Mouse (Mus musculus) naive thymus-derived CD4-positive, alpha-beta T cell, adult 2 months (primary cell): ENCODE data around the gene A830018L16Rik.
"Not testable (repeated sequence)": the region's sequence is repeated elsewhere in the genome, so short reads cannot be mapped to it uniquely, and the experiment has no call there.

ENCODE experiments used
- DNase-seq: peaks from one replicate; pipeline ENCODE4 v3.0.0-alpha.2; 2011; ENCODE audit warnings: low read depth

The A830018L16Rik gene

DNA sequence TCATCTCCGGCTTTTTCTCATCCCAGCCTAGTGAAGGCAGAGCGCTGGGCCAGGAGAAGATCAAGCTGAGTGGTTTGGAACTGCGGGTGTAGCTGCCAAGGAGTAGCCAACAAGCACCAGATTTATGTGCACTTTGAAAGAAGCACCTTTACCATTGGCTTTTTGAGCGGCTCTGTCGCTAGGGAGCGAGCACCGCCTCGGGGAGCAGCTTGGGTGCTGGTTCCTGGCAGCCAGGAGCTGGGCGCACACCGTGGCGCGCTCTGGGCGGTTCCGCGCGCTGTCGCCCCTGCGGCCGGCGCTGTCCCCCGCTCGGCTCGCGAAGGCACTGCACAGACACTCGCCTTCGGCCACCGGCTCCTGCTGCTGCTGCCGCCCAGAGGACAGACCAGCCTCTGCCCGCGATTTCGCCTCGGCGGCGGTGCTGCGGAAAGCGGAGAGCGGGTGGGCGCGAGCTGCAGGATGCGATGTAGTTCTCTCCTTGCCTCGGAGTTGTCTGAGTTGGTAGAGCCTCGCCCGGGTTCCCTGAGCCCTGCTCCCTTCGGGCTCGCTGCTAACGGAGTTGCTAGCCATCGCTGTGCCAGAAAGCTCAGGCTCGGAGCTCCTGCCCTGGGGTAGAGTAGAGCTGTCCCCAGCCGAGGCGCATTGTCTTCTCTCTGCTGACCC lies at the start of gene A830018L16Rik:
Gene A830018L16Rik, plus strand, starts transcription at position 212 of the 663 bp plus-strand sequence.
- no peak for DNase-seq

DNA sequence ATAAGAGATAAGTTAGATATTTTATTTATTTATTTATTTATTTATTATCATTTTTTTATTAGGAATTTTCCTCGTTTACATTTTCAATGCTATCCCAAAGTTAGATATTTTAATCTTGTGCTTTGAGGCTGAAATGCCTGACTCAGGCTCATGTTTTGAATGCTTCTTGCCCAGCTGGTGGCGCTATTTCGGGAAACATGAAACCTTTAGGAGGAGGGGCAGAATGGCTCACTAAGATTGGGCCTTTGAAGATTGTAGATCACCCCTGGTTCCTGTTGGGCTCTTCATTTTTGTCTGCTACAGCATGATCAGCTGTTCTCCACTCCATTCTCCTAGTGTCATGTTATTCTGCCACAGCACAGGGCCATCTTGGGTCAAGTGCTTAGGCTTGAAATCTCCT lies 28.1 kb upstream of the A830018L16Rik start:
- DNase-seq, result no peak

DNA sequence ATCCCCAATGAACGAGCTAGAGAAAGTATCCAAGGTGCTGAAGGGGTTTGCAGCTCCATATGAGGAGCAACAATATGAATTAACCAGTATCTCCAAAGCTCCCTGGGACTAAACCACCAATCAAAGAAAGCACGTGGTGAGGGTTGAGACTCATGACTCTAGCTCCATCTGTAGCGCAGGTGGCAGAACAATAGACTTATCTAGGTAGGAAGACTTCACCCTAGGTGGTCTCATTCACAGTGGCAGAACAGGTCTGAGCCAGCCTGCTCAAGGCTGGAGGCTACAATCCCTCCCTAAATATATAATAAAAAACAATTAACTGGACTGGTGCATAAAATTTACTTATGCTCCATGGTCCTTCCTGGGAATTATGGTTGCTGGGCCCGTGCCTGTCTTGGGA lies 18.5 kb upstream of the A830018L16Rik start:
- no peak for DNase-seq

DNA sequence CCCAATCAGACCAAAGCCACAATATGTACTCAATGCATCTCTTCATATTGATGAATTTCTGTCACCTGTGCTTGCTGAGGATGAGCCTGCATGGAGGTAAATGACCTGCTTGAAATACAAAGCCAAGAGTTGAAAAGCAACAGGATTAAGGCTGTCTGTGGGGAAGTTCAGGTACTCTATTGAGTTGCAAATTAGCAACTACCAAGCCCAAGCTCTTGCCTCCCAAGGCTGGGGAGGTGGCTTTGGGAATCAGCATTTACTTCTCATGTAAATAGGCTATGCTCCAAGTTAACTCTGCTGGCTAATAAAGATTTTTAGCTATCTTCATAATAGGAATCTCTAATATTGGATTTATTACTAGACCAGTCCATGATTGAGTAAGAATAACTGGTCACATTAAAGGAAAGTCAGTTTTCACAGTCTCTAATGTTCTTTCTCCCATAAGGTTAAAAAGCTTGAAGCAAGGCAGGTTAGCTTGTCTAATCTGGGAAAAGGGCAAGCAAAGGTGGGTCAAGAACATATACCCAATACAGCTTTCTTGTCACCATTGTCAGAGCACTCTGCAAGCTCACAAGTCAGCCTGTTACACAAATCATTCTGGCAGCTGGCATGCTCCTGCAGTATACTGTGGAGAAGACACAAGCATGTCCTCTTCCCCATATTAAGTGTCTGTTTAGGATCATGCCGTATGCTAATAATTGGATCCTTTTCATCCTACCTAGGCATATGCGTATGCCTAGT lies 17.7 kb upstream of the A830018L16Rik start:
- no peak for DNase-seq

DNA sequence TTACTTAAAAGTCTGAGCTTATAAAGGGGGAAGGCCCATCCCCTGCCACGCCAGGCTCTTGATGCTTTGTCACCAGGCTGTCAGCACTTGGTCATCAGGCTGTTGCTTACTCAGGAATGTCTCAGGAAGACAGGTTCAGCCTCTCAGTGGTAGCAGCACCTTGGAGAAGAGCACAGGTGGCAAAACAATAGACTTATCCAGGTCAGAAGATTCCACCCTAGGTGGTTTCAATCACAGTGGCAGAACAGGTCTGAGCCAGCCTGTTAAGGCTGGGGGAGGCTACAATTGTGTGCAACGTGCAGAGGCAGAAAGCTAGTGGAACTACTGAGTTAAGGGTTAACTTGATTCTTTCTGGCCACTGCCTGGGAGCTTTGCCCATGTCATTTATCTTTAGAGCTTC lies 12.7 kb upstream of the A830018L16Rik start:
- DNase-seq, result no peak

DNA sequence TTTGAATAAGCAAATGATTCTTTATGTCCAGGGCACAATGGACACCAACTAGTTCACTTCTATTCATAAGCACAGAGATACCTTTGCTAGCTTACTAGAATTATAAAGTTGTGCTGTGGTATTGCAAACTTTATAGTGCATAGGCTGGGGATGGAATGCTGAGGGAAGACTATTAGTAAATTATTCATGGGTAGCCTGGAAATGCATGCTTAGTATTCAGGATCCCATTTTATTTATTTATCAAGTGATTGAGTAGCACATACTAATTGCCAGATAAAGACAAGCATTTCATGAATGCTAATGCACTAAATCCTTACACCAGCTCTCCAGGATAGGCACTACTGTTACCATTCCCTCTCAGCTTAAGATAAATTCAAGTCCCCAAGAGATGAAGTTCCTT lies 8.4 kb upstream of the A830018L16Rik start:
- no peak for DNase-seq

DNA sequence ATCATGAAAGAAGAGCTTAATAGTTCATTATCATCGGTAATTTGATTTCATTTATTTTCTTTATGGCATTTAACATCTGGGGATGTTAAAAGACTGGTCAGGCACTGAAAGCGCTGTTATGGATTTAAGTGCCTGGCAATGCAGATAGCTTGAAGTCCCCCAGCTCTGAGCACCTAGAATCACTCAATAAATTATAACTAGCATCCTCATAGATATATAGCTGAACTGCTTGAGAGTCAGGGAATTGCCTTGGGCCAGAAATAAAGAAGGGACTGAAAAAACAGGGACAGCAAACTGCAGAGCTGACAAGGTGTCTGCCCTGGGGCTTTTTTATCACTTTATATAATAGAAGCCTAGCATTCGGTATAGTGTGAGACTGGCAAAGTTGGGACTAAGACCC lies 7.9 kb upstream of the A830018L16Rik start:
- DNase-seq, result no peak

DNA sequence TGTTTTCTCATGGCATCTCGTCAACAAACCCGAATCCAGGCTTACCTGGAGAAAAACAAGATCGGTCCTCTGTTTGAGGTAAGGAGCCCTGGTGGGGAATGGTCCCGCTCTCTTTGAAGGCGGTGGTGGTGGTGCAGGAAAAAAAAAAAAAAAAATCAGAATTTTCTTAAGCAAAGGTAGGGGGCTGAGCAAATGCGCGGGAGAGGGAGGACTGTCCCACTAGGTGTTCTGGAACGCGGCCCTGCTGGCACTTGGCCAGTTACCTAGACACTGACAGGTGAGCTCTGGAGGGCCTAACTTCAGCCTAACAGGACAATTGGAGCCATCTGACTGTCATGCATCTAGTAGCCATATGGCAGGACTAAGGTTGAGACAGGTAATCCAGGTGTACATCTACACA lies 655 bp downstream of the A830018L16Rik start:
- no peak for DNase-seq

DNA sequence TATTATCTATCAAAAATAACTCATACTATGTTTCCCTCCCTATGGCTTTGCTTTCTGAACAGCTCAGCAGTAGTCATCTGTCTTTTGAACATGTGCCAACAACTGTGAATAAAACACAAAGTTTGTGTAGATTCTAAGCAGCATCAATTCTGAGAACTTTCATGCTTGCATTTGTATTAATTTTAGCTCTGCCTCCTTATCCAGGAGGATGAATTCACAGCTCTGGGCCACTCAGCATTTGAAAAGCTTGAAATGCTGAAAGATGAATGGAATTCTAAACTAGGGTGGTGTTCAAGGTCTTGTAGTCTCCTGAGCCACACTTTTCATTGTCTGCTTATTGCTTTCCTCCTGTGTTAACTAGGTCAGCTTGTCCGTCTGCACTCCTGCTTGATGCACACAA lies 13.4 kb downstream of the A830018L16Rik start:
- no peak for DNase-seq

DNA sequence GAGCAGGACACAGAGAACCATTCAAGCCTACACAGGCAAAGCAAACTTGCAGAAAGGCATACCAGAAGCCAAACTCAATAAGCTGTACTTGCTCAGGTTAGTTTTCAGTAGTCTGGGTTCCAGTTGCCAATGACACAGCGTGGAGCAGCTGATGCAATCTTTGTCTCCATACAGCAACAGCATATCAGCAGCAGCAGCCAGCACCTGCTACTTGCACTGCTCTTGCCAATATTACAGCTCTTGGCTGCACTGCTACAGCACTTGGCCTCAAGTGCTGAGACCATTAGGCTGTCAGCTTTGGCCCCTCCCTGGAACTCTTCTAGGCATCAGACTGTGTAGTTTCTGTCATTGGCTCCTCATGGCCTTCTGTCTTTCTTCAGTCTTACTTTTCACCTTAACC lies 44.4 kb downstream of the A830018L16Rik start:
- DNase-seq, result no peak

DNA sequence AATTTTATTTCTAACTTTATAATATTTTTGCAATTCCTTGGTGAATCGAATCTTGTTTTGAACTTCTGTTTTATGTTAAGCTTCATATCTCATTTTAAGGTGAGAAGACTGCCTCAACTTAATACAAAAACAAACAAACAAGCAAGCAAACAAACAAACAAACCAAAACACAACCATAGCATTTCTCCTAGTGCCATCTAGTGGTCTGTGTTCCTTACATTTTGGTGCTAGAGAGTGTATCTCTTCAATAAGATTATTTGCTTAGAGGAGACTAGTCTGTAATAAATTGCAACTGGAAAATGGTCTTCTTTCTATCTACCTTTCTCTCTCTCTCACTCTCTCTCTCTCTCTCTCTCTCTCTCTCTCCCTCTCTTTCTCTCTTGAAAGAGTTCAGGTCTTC lies 52.4 kb downstream of the A830018L16Rik start:
- DNase-seq, result no peak

DNA sequence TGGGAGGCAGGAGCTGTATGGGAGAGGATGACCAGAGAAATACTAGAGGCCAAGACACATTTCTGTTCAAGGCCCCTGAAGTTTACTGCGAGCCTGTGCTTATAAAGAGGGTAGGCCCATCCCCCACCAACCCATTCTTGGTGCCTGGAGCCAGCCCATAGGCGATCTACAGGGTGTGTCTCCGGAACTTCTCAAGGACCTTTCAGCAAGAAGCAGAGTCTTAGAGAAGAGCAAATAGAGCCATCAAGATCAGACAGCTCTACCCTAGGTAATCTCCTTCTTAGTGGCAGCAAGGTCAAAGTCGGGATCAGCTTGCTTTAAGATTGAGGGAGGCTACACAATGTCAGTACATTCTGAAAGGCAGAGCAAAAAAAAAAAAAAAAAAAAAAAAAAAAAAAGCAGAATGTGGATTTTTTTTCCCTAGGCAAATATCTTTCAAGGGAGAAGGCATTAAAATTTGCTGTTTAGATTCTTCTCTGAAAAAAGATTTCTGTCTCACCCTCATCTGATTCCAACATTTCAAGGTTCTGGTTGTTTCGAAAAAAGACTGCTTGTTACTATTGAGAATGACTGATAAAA lies 53.2 kb downstream of the A830018L16Rik start:
- no peak for DNase-seq

DNA sequence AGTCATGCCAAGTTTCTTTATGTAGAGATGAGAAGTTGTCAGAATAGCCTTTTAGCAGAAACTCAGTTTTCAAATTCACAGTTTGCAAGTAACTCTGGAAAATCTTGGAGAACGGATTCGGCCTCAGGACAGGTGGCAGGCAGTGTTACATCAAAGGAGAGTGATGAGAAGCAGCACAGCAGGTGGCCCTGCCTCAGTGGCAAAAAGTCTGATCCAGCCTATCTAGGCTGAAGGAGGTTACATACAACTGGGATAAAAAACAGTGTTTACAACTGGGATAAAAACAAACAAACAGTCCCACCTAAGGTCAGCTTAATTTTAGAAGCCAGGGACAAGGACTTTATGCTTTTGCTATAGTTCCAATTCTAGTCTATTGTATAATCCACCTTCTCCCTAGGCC lies 79.0 kb downstream of the A830018L16Rik start:
- DNase-seq, result no peak

DNA sequence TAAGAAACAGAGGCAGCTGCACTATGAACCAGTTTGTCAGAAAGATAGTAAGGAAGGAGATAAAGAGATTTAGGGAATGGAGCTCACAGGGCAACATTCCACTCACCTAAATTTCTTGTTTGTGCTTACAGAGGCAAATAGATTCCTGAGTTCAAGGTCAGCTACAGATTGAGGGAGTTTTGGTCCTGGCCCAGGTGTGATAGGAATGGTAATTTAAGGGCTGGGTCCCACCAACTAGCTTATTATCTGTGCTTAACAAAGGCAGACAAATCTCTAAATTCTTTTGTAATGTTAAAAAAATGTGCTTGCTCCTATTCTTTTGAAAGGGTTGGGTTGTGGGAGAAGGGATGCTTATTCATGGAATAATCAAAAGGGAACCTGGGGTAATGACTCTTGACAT lies 87.7 kb downstream of the A830018L16Rik start:
- no peak for DNase-seq

DNA sequence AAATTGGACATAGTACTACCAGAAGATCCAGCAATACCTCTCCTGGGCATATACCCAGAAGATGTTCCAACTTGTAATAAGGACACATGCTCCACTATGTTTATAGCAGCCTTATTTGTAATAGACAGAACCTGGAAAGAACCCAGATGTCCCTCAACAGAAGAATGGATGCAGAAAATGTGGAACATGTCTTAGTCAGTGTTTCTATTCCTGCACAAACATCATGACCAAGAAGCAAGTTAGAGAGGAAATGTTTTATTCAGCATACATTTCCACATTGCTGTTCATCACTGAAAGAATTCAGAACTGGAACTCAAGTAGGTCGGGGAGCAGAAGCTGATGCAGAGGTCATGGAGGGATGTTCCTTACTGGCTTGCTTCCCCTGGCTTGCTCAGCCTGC lies 135.9 kb downstream of the A830018L16Rik start:
- DNase-seq, result not testable (repeated sequence)

DNA sequence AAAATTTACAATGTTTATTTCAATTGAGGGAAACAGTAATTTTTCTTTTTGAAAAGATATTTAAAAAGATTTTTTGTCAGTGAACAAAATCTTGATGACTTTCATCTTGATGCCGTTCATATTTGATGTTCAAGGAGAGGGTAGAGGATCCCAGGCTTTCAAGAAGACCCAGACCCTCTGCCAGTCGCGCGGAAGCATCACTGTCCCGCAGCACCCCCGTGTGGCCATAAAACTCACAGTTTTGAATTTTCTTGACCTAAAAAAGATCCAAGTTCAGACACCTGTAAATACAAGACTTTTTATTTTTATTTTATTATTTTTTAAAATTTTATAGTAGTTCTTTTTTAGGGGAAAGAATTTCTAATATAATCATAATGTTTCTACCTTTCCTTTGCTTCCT lies 151.4 kb downstream of the A830018L16Rik start:
- DNase-seq, result no peak

DNA sequence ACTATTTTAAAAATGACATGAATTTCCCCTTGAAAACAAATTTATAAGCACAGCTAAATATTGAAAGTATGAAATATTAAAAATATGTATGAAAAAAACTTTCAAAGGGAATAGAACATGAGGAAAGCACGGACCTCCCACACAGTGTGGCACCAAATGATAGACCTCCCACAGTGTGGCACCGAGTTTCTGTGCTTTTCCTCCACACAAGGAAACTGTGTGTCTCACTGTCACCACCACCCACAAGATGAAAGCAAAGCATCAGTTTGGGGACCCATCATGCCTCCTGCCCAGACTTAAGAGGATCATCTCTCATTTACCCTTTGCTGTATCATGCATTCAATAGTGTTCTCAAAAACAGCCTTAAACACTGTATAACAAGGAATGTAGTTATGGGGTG lies 152.8 kb downstream of the A830018L16Rik start:
- no peak for DNase-seq

DNA sequence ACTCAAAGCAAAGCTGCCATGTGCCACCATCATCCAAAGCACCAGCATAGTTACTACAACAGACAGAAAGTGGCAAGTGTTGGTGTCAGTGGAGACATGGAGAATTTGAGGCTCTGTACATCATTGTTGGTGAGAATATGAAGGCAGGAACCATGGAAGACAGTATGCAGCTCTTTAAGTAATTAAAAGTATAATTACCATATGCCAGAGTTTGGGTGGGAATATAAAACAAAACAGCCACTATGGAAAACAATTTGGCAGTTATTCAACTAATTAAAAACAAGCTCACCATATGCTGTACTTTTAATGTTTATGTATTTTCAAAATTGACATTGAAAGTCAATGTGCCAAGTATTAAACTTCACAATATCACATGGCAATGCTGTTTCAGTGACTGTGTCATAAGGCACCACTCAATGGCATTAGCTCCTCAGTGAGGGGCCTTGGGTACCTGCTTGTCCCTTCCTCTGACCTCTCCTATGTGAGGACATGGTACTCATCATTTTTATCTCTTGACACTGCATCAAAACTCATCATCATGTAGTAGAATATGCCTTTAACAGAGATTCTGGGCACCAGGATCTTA lies 153.5 kb downstream of the A830018L16Rik start:
- no peak for DNase-seq

DNA sequence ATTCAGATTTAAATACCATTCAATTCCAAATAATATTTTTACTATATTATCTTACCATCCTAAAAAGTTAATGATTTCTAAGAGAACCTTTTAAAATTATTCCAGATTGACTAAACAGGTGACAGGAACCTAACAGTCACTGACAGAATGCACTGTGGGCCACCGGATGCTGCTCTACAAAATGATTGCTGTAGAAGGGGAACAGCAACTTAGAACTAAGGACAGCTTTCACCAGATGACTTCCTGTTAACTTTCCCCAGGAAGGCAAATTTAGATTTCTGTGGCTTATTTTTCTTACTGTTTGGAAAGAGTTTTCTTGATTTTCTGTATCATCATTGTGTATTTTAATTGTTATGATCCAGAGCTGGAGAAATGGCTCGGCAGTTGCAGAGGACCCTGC lies 156.4 kb downstream of the A830018L16Rik start:
- no peak for DNase-seq

DNA sequence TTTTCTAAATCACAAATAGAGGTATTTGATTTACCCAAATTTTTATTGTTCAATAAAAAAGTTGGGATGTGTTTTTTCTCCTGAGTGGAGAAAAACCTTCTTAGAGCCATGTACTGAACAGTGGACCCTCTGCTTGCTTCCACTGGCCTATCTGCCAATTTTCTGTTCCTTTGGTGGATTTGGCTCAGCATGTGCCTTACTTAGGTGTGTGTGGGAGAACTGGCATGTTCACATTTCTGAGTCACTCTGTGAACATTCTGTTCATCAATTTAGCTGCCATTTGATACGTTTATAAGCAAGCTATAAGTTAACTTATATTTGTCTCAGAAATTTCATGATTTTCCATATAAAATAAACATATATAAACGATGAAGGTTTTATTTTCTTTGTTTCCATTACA lies 159.6 kb downstream of the A830018L16Rik start:
- DNase-seq, result no peak

DNA sequence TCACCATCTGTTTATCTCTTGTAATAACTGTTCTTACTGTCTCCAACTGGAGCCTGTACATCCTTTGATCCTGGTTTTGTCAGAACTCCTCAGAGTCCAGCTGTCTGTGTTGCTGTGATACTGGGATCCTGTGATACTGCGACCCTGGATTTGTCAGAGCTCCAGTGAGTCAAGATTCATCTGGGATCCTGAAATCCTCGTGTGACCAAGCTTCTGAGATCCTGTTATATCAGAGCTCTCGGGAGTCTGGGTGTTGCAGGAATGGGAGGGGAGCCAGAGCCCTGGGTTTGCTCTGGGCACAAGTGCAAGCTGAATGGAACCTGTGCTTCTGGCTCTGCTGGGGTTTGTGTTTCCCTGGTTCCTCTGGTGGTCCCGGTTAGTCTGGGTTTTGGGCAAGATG lies 166.1 kb downstream of the A830018L16Rik start:
- no peak for DNase-seq

DNA sequence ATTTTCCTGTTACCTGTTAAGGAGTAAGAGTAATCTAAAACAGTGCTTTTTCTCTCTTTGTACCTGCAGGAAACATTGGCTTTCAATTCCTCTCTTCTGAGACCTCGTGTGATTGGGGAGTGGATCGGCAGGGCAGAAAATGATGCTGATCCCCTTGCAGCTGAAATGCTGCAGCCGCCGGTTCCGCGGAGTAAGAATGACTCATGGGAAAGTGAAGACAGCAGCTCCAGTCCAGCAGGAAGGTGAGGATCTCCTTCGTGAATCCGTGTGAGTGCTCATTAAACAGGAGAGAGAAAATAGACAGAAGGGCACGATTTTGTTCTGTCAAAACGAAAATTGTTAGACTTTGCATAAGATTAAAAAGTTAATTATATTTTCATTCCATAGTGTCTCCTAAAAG lies 174.4 kb downstream of the A830018L16Rik start:
- DNase-seq, result no peak

DNA sequence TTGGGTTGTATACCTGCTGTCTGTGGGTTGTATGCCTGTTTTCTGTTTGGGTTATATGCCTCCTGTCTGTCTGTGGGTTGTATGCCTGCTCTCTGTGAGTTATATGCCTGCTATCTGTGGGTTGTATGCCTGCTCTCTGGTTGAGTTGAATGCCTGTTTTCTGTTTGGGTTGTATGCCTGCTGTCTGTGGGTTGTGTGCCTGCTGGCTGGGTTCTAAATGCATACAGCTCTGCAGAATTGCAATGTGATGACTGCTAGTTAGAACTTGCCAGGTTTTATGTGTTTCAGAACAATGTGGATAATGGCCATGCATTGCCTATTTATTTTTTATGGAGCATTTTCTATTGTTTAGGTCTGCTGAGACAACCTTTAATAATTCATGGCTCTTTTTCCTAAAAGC lies 236.2 kb downstream of the A830018L16Rik start:
- no peak for DNase-seq
